Mouse (Mus musculus) kidney, adult 2 months (tissue): ENCODE results near the gene Nod1.

Source experiments
- CTCF ChIP-seq: fragments of 200-500 bp; conservative IDR thresholded peaks from 2 replicates; pipeline ENCODE4 v1.5.1; 2011; ENCODE audit warnings: low read depth, mild to moderate bottlenecking, control low read depth, low read length, moderate library complexity, mixed read lengths; ENCODE audit not compliant: insufficient read depth, insufficient read length
- POLR2A ChIP-seq: fragments of 200-500 bp; IDR thresholded peaks from one replicate; pipeline ENCODE4 v1.6.1; 2011; ENCODE audit warnings: low read depth, low read length, control low read depth

- TF ChIP-seq CTCF (no peak), POLR2A (no peak)
Measured at GRCm38 (mm10) chr6:54970506-54970905, 1.9 kb downstream of the Nod1 start.
